Mouse (Mus musculus) cerebellum, adult 2 months (tissue): ENCODE data around the gene Mapk6.

ENCODE experiments used
- CTCF ChIP-seq: fragments of 200-500 bp; IDR thresholded peaks from 2 replicates; pipeline ENCODE4 v1.5.1; 2011; ENCODE audit warnings: low read depth, mild to moderate bottlenecking, control low read depth, low read length, moderate library complexity, borderline replicate concordance; ENCODE audit not compliant: insufficient read depth
- POLR2A ChIP-seq: fragments of 200-500 bp; IDR thresholded peaks from 2 replicates; pipeline ENCODE4 v1.6.1; 2011; ENCODE audit warnings: low read length, control low read depth, borderline replicate concordance; ENCODE audit not compliant: insufficient read depth

- TF ChIP-seq CTCF (no peak), POLR2A (peak; percentile 15; the same call in 1 of the 2 replicates)
Observed at GRCm38 (mm10) chr9:75430822-75431621, 21.2 kb upstream of the Mapk6 start.
